Mouse (Mus musculus): Measurements from ENCODE around the gene 1500009L16Rik. TPM values are rescaled to one million over a fixed set of nuclear protein-coding genes. Genes with fewer than 3 reads are reported as not detected.

Gene 1500009L16Rik
- polyA plus RNA-seq, 1 experiment from 2014 or later: 15.7 TPM

DNA sequence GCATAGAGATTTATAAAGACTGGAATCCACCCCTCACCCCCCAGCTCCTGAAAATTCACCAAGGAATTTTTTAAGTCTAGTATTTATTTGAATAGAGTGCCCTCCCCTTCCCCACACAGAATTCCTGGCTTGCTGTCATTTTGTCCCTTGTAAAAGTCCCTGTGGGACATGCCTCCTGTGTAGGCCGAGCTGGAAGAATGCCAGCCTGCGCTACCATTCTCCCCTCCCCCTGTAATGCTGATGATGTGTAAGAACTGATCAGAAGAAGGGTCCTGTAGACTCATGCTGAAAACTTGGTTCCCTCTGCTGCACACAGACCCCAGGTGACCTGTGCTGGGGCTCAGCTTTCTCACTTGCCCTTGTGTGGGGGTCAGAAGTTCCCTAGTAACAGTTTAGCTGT, 37.9 kb downstream of the 1500009L16Rik start:
- Histone ChIP-seq H3K4me3 (no peak overlapping the region), H3K27ac (ENCODE audit: poor library complexity, severe bottlenecking) (no peak overlapping the region), H3K27me3 (replicated peaks) (no peaks in the 10 kb centered on the region), H3K9ac (no peak overlapping the region), H3K36me3 (peaks cover 5% of the 10 kb centered on the region; the same call in 1 of the 2 replicates), H3K4me2 (no peak overlapping the region), H3K4me1 (replicated peaks) (peaks cover 17% of the 10 kb centered on the region), H3K9me3 (replicated peaks) (peaks cover 10% of the 10 kb centered on the region; the same call in 1 of the 2 replicates)
- WGBS: 39% methylated on average over 2 of the region's 2 CpGs
- no peak for ATAC-seq (ENCODE audit: insufficient number of reproducible peaks, low FRiP score)

DNA sequence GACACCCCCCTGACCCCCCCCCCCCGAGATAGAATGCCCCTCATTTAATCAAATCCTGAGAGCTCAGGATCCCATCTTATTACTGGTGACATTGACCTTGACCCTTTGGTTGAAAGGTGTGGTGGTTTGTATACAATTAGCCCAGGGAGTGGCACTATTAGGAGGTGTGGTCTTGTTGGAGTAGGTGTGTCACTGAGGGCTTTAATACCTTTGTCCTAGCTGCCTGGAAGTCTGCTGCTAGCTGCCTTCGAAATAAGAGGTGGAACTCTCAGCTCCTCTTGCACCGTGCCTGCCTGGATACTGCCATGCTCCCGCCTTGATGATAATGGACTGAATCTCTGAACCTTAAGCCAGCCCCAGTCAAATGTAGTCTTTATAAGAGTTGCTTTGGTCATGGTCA, 41.2 kb downstream of the 1500009L16Rik start:
- 77% methylated on average over 4 of the region's 4 CpGs for WGBS
- Histone ChIP-seq H3K27me3 (replicated peaks) (no peaks in the 10 kb centered on the region), H3K4me2 (no peak overlapping the region), H3K4me1 (replicated peaks) (peaks cover 12% of the 10 kb centered on the region), H3K36me3 (peaks cover 5% of the 10 kb centered on the region; the same call in 1 of the 2 replicates), H3K9me3 (replicated peaks) (peaks cover 10% of the 10 kb centered on the region), H3K4me3 (no peak overlapping the region), H3K27ac (ENCODE audit: poor library complexity, severe bottlenecking) (no peak overlapping the region), H3K9ac (no peak overlapping the region)
- no peak for ATAC-seq (ENCODE audit: insufficient number of reproducible peaks, low FRiP score)

DNA sequence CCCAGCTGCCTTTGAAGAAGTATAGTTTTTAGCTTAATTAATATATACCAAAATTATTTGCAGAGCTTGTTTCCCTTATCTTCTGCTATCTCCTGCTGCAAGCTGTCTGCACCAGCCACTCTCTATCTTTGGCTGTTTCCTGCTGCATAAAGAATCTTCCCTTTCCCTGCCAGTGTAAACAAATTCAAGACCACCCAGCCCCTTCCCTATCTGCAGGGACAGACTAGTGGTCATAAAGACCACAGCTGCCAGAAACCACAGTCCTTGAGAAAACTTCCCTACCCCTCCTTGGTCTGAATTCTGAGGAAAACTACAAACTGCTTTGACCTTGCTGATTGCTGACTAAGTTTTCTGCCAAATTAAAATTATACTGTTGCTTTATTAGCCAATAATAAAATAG, 44.2 kb downstream of the 1500009L16Rik start:
- H3K36me3 ChIP-seq: peaks cover 5% of the 10 kb centered on the region; the same call in 1 of the 2 replicates
- no peaks in the 10 kb centered on the region for H3K4me1 ChIP-seq (replicated peaks)
- H3K9ac ChIP-seq: no peak overlapping the region
- H3K27ac ChIP-seq (ENCODE audit: poor library complexity, severe bottlenecking): no peak overlapping the region
- no peaks in the 10 kb centered on the region for H3K27me3 ChIP-seq (replicated peaks)
- H3K9me3 ChIP-seq (replicated peaks): peaks cover 10% of the 10 kb centered on the region
- H3K4me2 ChIP-seq: no peak overlapping the region
- H3K4me3 ChIP-seq: no peak overlapping the region
- ATAC-seq (ENCODE audit: insufficient number of reproducible peaks, low FRiP score): no peak

DNA sequence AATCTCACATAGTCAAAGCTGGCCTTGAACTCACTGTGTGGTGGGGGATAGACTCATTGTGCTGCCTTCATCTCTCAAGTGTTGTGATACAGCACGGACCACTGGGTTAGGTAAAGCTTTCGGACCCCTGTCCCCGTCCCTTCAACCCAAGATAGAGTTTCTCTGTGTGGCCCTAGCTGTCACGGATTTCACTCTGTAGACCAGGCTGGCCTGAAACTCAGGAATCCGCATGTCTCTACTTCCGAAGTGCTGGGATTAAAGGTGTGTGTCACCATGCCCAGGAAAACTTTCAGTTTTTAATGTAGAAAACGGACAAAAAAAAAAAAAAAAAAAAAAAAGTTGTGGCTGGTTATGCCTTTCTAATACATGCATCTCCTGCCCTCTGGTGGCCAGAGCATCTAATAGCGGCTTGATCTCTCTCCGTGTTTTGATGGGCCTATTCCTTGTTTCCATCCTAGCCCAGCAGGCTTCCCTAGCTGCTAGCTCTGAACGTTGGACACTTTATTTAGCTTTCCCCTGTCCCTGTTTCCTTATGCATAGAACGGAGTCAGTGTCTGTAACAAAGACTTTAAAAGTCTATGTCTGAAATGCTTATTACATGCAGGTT, 53.7 kb downstream of the 1500009L16Rik start:
- no peaks in the 10 kb centered on the region for H3K36me3 ChIP-seq
- ATAC-seq (ENCODE audit: insufficient number of reproducible peaks, low FRiP score): no peak
- no peak overlapping the region for H3K4me3 ChIP-seq
- 41% methylated on average over 11 of the region's 11 CpGs for WGBS
- H3K9me3 ChIP-seq (replicated peaks): peaks cover 20% of the 10 kb centered on the region
- H3K27ac ChIP-seq (ENCODE audit: poor library complexity, severe bottlenecking): no peak overlapping the region
- H3K4me1 ChIP-seq (replicated peaks): no peaks in the 10 kb centered on the region
- no peak overlapping the region for H3K4me2 ChIP-seq
- no peaks in the 10 kb centered on the region for H3K27me3 ChIP-seq (replicated peaks)
- no peak overlapping the region for H3K9ac ChIP-seq

DNA sequence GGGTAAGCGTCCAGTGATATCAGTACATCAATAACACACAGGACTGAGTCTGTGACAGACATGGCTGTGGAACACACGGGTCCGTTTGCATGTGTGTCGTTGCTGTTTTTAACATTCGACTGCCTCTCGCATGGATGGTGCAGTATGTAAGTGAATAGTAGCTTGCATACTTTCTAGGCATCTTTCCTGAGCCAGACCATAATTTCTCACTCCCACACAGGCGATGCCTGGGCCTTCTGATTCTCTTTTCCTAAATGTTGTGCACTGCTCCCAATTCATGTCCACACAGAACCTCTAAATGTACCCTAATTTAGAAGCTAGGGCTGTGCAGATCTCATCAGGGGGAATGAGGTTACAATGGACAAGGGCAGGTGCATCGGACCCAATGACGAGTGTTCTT, 54.6 kb downstream of the 1500009L16Rik start:
- Histone ChIP-seq H3K9me3 (replicated peaks) (peaks cover 20% of the 10 kb centered on the region), H3K9ac (no peak overlapping the region), H3K27me3 (replicated peaks) (no peaks in the 10 kb centered on the region), H3K4me1 (replicated peaks) (no peaks in the 10 kb centered on the region), H3K36me3 (no peaks in the 10 kb centered on the region), H3K4me3 (no peak overlapping the region), H3K27ac (ENCODE audit: poor library complexity, severe bottlenecking) (no peak overlapping the region), H3K4me2 (no peak overlapping the region)
- WGBS: 79% methylated on average over 9 of the region's 9 CpGs
- no peak for ATAC-seq (ENCODE audit: insufficient number of reproducible peaks, low FRiP score)

DNA sequence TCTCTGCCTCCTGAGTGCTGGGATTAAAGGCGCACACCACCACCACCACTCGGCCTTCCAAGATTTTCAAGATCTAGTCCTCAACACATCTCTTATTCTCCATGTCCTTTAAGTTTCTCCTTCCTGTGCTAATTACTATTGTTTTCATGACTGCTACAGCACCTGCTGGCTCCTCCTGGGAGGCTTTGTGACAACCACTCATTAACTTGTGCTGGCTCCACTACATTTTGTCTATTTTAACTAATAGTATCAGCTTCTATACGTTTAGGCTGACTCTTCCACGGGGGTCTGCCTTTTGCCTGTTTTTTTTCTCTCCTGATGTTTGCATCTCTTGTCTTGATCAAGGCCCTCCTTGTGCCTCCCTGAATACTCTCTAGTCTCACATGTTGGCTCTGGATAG, 59.2 kb downstream of the 1500009L16Rik start:
- Histone ChIP-seq H3K27ac (ENCODE audit: poor library complexity, severe bottlenecking) (no peak overlapping the region), H3K4me2 (no peak overlapping the region), H3K9ac (no peak overlapping the region), H3K27me3 (replicated peaks) (no peaks in the 10 kb centered on the region), H3K4me1 (replicated peaks) (peaks cover 18% of the 10 kb centered on the region), H3K4me3 (no peak overlapping the region), H3K9me3 (replicated peaks) (peaks cover 20% of the 10 kb centered on the region), H3K36me3 (no peaks in the 10 kb centered on the region)
- ATAC-seq (ENCODE audit: insufficient number of reproducible peaks, low FRiP score): no peak
- WGBS: 82% methylated on average over 4 of the region's 4 CpGs

DNA sequence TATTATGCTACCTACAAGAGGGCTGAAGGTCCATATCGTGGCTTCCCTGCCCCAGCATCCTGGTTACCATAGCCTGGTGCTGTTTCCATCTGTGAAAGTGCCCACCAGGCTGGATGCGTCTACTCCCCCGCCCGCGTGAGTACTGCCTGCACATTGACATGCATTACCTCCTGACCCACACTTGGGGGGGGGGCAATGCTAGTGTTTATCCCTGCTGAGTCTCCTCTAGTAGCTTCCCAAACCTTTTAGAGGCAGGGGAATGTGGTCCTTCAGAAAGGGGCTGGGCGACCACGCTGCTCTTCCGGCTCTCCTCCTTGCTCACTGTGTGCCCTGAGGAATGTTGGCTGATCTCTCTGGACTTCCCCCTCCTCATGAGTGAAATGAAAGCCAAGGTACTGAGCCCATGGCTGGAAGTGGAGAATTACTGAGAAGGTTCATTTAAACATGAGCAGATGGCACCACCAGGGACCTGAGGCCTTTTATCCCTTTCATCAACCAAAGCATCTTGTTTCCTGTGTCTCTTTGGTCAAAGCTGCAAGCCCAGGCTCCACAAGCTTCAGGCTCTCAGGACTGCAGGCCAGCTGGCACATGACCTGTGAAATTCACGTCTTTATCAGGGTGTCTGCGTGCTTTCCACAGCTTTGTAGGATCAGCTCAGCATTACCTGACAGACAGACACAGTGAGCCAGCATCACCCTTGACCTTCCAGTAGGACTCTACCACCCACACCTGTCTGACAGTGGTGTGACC, 59.9 kb downstream of the 1500009L16Rik start:
- peaks cover 18% of the 10 kb centered on the region for H3K4me1 ChIP-seq (replicated peaks)
- no peak overlapping the region for H3K4me3 ChIP-seq
- WGBS: 80% methylated on average over 10 of the region's 10 CpGs
- H3K27ac ChIP-seq (ENCODE audit: poor library complexity, severe bottlenecking): no peak overlapping the region
- H3K27me3 ChIP-seq (replicated peaks): no peaks in the 10 kb centered on the region
- H3K36me3 ChIP-seq: no peaks in the 10 kb centered on the region
- no peak for ATAC-seq (ENCODE audit: insufficient number of reproducible peaks, low FRiP score)
- peaks cover 20% of the 10 kb centered on the region for H3K9me3 ChIP-seq (replicated peaks)
- H3K4me2 ChIP-seq: no peak overlapping the region
- H3K9ac ChIP-seq: no peak overlapping the region

DNA sequence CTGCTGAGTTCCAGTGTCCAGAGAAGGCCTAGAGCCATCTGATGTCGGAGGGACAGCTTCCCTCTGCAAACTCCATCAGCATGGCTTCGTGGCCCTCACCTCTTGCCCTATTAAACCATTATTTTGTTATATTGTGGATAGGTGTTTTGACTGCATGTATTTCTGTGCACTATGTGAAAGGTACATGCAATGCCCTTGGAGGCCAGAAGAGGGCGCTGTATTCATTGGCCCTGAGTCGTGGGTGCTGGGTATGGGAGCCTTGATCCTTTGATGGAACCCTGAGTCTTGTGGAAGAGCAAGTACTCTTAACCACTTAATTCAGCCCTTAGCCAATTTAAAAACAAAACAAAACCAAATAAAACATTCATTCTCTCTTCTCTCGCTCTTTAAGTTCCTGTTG, 62.3 kb downstream of the 1500009L16Rik start:
- Histone ChIP-seq H3K4me2 (no peak overlapping the region), H3K9ac (no peak overlapping the region), H3K36me3 (no peaks in the 10 kb centered on the region), H3K9me3 (replicated peaks) (peaks cover 2% of the 10 kb centered on the region), H3K4me3 (no peak overlapping the region), H3K27me3 (replicated peaks) (no peaks in the 10 kb centered on the region), H3K4me1 (replicated peaks) (peaks cover 18% of the 10 kb centered on the region), H3K27ac (ENCODE audit: poor library complexity, severe bottlenecking) (peak overlapping the region; percentile 37; the same call in 1 of the 2 replicates)
- no peak for ATAC-seq (ENCODE audit: insufficient number of reproducible peaks, low FRiP score)
- 34% methylated on average over 5 of the region's 5 CpGs for WGBS

DNA sequence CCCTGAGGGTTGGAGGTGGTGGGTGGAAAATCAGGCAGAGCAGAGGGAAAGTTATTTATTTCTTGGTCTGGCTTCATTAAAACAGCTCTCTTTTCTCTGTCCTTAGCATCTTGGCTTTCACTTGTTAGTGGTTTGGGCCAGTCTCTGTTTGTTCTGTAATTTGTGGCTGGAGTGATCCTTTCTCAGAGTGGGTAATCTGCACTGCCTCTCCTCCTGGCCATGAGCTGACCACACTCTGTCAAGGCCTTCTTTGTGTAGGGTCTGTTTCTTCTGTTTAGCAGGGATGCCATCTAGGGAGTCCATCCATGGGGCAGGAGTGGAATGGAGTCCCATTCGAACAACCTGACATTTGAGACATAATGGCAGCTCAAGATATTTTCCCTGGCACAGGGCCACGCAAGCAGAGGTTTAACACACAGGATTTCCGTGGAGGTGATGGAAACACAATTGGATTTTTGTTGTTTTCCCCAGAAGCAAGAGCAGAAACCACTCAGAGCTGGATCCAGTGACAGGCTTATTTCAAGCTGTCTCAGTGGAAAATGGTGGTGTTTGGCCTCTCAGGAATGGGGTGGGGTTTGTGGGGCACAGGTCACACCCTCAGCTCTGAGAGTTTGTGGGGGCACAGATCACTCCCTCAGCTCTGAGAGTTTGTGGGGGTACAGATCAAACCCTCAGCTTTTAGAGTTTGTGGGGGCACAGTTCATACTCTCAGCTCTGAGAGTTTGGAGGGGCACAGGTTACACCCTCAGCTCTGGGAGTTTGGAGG, 63.1 kb downstream of the 1500009L16Rik start:
- Histone ChIP-seq H3K27me3 (replicated peaks) (no peaks in the 10 kb centered on the region), H3K9me3 (replicated peaks) (no peaks in the 10 kb centered on the region), H3K4me3 (no peak overlapping the region), H3K4me1 (replicated peaks) (peaks cover 18% of the 10 kb centered on the region), H3K4me2 (no peak overlapping the region), H3K36me3 (no peaks in the 10 kb centered on the region), H3K9ac (no peak overlapping the region), H3K27ac (ENCODE audit: poor library complexity, severe bottlenecking) (peak overlapping the region; percentile 37; the same call in 1 of the 2 replicates)
- ATAC-seq (ENCODE audit: insufficient number of reproducible peaks, low FRiP score): 0 out of 2 replicates have a peak, but pooled peaks have one; percentile 45
- 56% methylated on average over 3 of the region's 3 CpGs for WGBS

DNA sequence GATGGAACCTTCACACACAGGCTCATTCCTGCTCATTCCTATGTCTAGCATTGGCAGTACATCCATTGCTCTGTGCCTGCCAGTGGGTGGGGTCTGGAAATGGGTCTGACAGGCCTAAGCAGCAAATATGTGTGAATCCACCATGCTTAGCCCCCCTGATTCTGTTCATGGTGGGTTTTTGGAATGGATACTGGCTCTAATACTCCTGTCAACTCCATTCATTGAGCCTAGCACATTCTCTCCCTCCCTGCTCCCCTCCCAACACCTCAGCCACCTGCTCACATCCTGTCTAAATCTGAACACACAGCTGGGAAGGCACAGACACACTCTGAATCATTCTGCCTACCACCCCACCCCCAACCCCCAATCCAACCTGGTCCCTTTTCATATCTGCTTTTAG, 72.4 kb downstream of the 1500009L16Rik start:
- H3K9ac ChIP-seq: no peak overlapping the region
- no peaks in the 10 kb centered on the region for H3K9me3 ChIP-seq (replicated peaks)
- H3K4me2 ChIP-seq: no peak overlapping the region
- H3K4me1 ChIP-seq (replicated peaks): no peaks in the 10 kb centered on the region
- no peak for ATAC-seq (ENCODE audit: insufficient number of reproducible peaks, low FRiP score)
- H3K27ac ChIP-seq (ENCODE audit: poor library complexity, severe bottlenecking): no peak overlapping the region
- no peak overlapping the region for H3K4me3 ChIP-seq
- H3K36me3 ChIP-seq: no peaks in the 10 kb centered on the region
- no peaks in the 10 kb centered on the region for H3K27me3 ChIP-seq (replicated peaks)

DNA sequence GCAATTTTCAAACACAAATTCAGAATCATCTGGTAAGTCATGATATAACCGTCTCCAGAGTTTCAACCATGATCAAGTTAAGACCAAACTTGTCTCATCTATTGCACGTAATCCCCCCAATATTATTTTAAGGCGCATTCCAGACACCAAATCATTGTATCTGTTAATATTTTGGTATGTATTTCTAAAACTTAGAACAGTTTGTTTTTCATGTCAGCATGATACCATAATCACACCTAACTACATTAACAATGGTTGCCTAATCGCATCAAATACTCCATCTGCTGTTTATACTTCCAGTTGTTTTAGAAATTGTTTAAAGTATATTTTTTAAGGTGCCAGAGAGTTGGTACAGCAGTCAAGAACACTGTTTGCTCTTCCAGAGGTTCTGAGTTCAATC, 72.8 kb downstream of the 1500009L16Rik start:
- Histone ChIP-seq H3K4me3 (no peak overlapping the region), H3K27me3 (replicated peaks) (no peaks in the 10 kb centered on the region), H3K27ac (ENCODE audit: poor library complexity, severe bottlenecking) (no peak overlapping the region), H3K4me1 (replicated peaks) (no peaks in the 10 kb centered on the region), H3K9ac (no peak overlapping the region), H3K4me2 (no peak overlapping the region), H3K36me3 (no peaks in the 10 kb centered on the region), H3K9me3 (replicated peaks) (no peaks in the 10 kb centered on the region)
- WGBS: 86% methylated on average over 4 of the region's 4 CpGs
- ATAC-seq (ENCODE audit: insufficient number of reproducible peaks, low FRiP score): no peak
